Mouse (Mus musculus): ENCODE results near the gene Gm45208. TPM values are rescaled to one million over a fixed set of nuclear protein-coding genes. Genes with fewer than 3 reads are reported as not detected.

The Gm45208 gene
- polyA plus RNA-seq, 1 experiment from 2014 or later: not detected

- Histone ChIP-seq H3K27ac (no peak overlapping the region), H3K9ac (replicated peaks) (no peak overlapping the region; the same call in 1 of the 2 replicates), H3K36me3 (peaks cover 31% of the 10 kb centered on the region; the same call in 1 of the 2 replicates), H3K4me3 (replicated peaks) (no peak overlapping the region), H3K9me3 (no peaks in the 10 kb centered on the region), H3K4me2 (no peak overlapping the region), H3K4me1 (replicated peaks) (peaks cover 11% of the 10 kb centered on the region), H3K27me3 (no peaks in the 10 kb centered on the region)
- no peak for ATAC-seq (ENCODE audit: insufficient number of reproducible peaks, insufficient read depth, low FRiP score, low TSS enrichment, low read depth)
- WGBS: 84% methylated on average over 13 of the region's 13 CpGs
Measured at GRCm38 (mm10) chrX:7727176-7727575, 5.1 kb downstream of the Gm45208 start.

- H3K27me3 ChIP-seq: no peaks in the 10 kb centered on the region
- peak within 1 kb of the TSS; percentile 62; the same call in 1 of the 2 replicates for H3K27ac ChIP-seq
- peaks cover 33% of the 10 kb centered on the region; the same call in 1 of the 2 replicates for H3K36me3 ChIP-seq
- H3K4me2 ChIP-seq: peak within 1 kb of the TSS; percentile 60
- WGBS: 16% methylated on average over 42 of the region's 42 CpGs
- peak within 1 kb of the TSS; percentile 48 for H3K4me3 ChIP-seq (replicated peaks)
- ATAC-seq (ENCODE audit: insufficient number of reproducible peaks, insufficient read depth, low FRiP score, low TSS enrichment, low read depth): peak; percentile 90
- no peaks in the 10 kb centered on the region for H3K9me3 ChIP-seq
- peak within 1 kb of the TSS; percentile 53 for H3K9ac ChIP-seq (replicated peaks)
- peaks cover 7% of the 10 kb centered on the region; the same call in 1 of the 2 replicates for H3K4me1 ChIP-seq (replicated peaks)
Measured at GRCm38 (mm10) chrX:7728215-7728921, 6.3 kb downstream of the Gm45208 start, which contains the start of gene Praf2. TSS of gene Praf2 (plus strand) at chrX:7728439.

- H3K36me3 ChIP-seq: peaks cover 34% of the 10 kb centered on the region; the same call in 1 of the 2 replicates
- ATAC-seq (ENCODE audit: insufficient number of reproducible peaks, insufficient read depth, low FRiP score, low TSS enrichment, low read depth): 0 out of 2 replicates have a peak, but pooled peaks have one; percentile 0
- WGBS: 17% methylated on average over 4 of the region's 4 CpGs
- peak overlapping the region; percentile 48 for H3K4me3 ChIP-seq (replicated peaks)
- no peaks in the 10 kb centered on the region for H3K9me3 ChIP-seq
- no peaks in the 10 kb centered on the region for H3K27me3 ChIP-seq
- H3K4me2 ChIP-seq: peak overlapping the region; percentile 60
- 0 out of 2 replicates have a peak overlapping the region, but pooled peaks have one; percentile 17 for H3K27ac ChIP-seq
- H3K4me1 ChIP-seq (replicated peaks): peaks cover 7% of the 10 kb centered on the region; the same call in 1 of the 2 replicates
- peak overlapping the region; percentile 53 for H3K9ac ChIP-seq (replicated peaks)
Measured at GRCm38 (mm10) chrX:7728922-7729265, 6.8 kb downstream of the Gm45208 start.

GRCm38 (mm10) chrX:7733571-7734156 lies 11.6 kb downstream of the Gm45208 start:
- Histone ChIP-seq H3K27me3 (no peaks in the 10 kb centered on the region), H3K4me1 (replicated peaks) (peaks cover 7% of the 10 kb centered on the region; the same call in 1 of the 2 replicates), H3K4me3 (replicated peaks) (no peak overlapping the region), H3K4me2 (no peak overlapping the region), H3K9me3 (no peaks in the 10 kb centered on the region), H3K36me3 (peaks cover 28% of the 10 kb centered on the region; the same call in 1 of the 2 replicates), H3K9ac (replicated peaks) (no peak overlapping the region), H3K27ac (no peak overlapping the region)
- 37% methylated on average over 25 of the region's 26 CpGs for WGBS
- ATAC-seq (ENCODE audit: insufficient number of reproducible peaks, insufficient read depth, low FRiP score, low TSS enrichment, low read depth): no peak

GRCm38 (mm10) chrX:7739336-7740081 lies 17.5 kb downstream of the Gm45208 start:
- 69% methylated on average over 14 of the region's 14 CpGs for WGBS
- ATAC-seq (ENCODE audit: insufficient number of reproducible peaks, insufficient read depth, low FRiP score, low TSS enrichment, low read depth): no peak
- H3K9ac ChIP-seq (replicated peaks): no peak overlapping the region
- no peak overlapping the region for H3K4me3 ChIP-seq (replicated peaks)
- no peak overlapping the region for H3K27ac ChIP-seq
- H3K27me3 ChIP-seq: no peaks in the 10 kb centered on the region
- H3K4me2 ChIP-seq: no peak overlapping the region
- H3K9me3 ChIP-seq: no peaks in the 10 kb centered on the region
- H3K4me1 ChIP-seq (replicated peaks): no peaks in the 10 kb centered on the region
- H3K36me3 ChIP-seq: peaks cover 24% of the 10 kb centered on the region; the same call in 1 of the 2 replicates

GRCm38 (mm10) chrX:7740082-7740819 lies 18.2 kb downstream of the Gm45208 start:
- no peak for ATAC-seq (ENCODE audit: insufficient number of reproducible peaks, insufficient read depth, low FRiP score, low TSS enrichment, low read depth)
- Histone ChIP-seq H3K36me3 (peaks cover 19% of the 10 kb centered on the region; the same call in 1 of the 2 replicates), H3K4me3 (replicated peaks) (no peak overlapping the region), H3K27ac (no peak overlapping the region), H3K4me2 (no peak overlapping the region), H3K27me3 (no peaks in the 10 kb centered on the region), H3K9me3 (no peaks in the 10 kb centered on the region), H3K4me1 (replicated peaks) (no peaks in the 10 kb centered on the region), H3K9ac (replicated peaks) (no peak overlapping the region)
- WGBS: 58% methylated on average over 10 of the region's 10 CpGs

- no peak overlapping the region for H3K9ac ChIP-seq (replicated peaks)
- no peak overlapping the region for H3K27ac ChIP-seq
- peaks cover 12% of the 10 kb centered on the region; the same call in 1 of the 2 replicates for H3K36me3 ChIP-seq
- no peaks in the 10 kb centered on the region for H3K4me1 ChIP-seq (replicated peaks)
- H3K4me3 ChIP-seq (replicated peaks): no peak overlapping the region
- WGBS: 73% methylated on average over 5 of the region's 5 CpGs
- H3K4me2 ChIP-seq: no peak overlapping the region
- no peaks in the 10 kb centered on the region for H3K27me3 ChIP-seq
- H3K9me3 ChIP-seq: no peaks in the 10 kb centered on the region
- no peak for ATAC-seq (ENCODE audit: insufficient number of reproducible peaks, insufficient read depth, low FRiP score, low TSS enrichment, low read depth)
Measured at GRCm38 (mm10) chrX:7741103-7741502, 19.1 kb downstream of the Gm45208 start.

- Histone ChIP-seq H3K4me3 (replicated peaks) (no peak overlapping the region), H3K4me2 (no peak overlapping the region), H3K9ac (replicated peaks) (no peak overlapping the region), H3K36me3 (no peaks in the 10 kb centered on the region), H3K4me1 (replicated peaks) (no peaks in the 10 kb centered on the region), H3K27me3 (no peaks in the 10 kb centered on the region), H3K27ac (no peak overlapping the region), H3K9me3 (no peaks in the 10 kb centered on the region)
- ATAC-seq (ENCODE audit: insufficient number of reproducible peaks, insufficient read depth, low FRiP score, low TSS enrichment, low read depth): no peak
- WGBS: 56% methylated on average over 5 of the region's 5 CpGs
Measured at GRCm38 (mm10) chrX:7743470-7743869, 21.4 kb downstream of the Gm45208 start.

- no peak for ATAC-seq (ENCODE audit: insufficient number of reproducible peaks, insufficient read depth, low FRiP score, low TSS enrichment, low read depth)
- H3K9me3 ChIP-seq: no peaks in the 10 kb centered on the region
- H3K36me3 ChIP-seq: no peaks in the 10 kb centered on the region
- no peak overlapping the region for H3K4me2 ChIP-seq
- H3K27me3 ChIP-seq: no peaks in the 10 kb centered on the region
- WGBS: 13% methylated on average over 1 of the region's 1 CpGs
- H3K4me3 ChIP-seq (replicated peaks): no peak overlapping the region
- no peak overlapping the region for H3K9ac ChIP-seq (replicated peaks)
- H3K4me1 ChIP-seq (replicated peaks): 0 out of 2 replicates have a peak, but pooled peaks cover 5% of the 10 kb centered on the region
- no peak overlapping the region for H3K27ac ChIP-seq
Measured at GRCm38 (mm10) chrX:7744940-7745339, 22.9 kb downstream of the Gm45208 start.

GRCm38 (mm10) chrX:7745429-7745828 lies 23.4 kb downstream of the Gm45208 start:
- H3K36me3 ChIP-seq: no peaks in the 10 kb centered on the region
- WGBS: 85% methylated on average over 8 of the region's 8 CpGs

More at GRCm38 (mm10) chrX:7745429-7745828, 23.4 kb downstream of the Gm45208 start:
- Histone ChIP-seq H3K4me1 (replicated peaks) (0 out of 2 replicates have a peak, but pooled peaks cover 7% of the 10 kb centered on the region), H3K4me2 (no peak overlapping the region), H3K27ac (no peak overlapping the region), H3K4me3 (replicated peaks) (no peak overlapping the region), H3K9ac (replicated peaks) (no peak overlapping the region), H3K9me3 (no peaks in the 10 kb centered on the region), H3K27me3 (no peaks in the 10 kb centered on the region)
- ATAC-seq (ENCODE audit: insufficient number of reproducible peaks, insufficient read depth, low FRiP score, low TSS enrichment, low read depth): no peak

All from limb, embryonic 12.5 days (tissue).